Mouse (Mus musculus) stomach, postnatal 0 days (tissue): ENCODE results near the gene Pink1.

Experiments used
- CTCF ChIP-seq: IDR thresholded peaks from 2 replicates; pipeline ENCODE4 v1.5.1; 2016; ENCODE audit warnings: antibody characterized with exemption, low read depth, mild to moderate bottlenecking, moderate library complexity
- EP300 ChIP-seq: optimal IDR thresholded peaks from 2 replicates; pipeline ENCODE3; 2016; ENCODE audit warnings: antibody characterized with exemption

DNA sequence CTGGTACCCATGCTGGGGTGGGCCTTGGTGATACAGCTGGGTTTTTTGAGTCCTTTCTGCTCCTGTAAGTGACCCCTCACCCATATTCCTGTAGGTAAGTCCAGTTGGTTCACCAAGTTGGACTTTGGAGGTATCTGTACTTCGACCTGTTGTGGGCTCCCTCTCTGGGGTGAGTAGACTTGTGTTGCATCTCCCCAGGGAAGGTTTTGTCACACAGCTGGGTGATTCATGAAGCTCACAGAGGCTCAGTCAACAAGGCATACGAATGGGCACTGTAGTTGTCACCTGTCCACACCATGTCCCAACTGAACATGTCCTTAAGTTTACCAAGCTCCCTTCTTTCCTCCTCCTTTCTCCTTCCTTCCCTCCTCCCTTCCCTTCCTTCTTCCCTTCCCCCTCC, 40.5 kb upstream of the Pink1 start:
- TF ChIP-seq CTCF = no peak
- TF ChIP-seq EP300 = no peak
